10 mouse cellular contexts compared by ENCODE assay signal in the genomic region with DNA sequence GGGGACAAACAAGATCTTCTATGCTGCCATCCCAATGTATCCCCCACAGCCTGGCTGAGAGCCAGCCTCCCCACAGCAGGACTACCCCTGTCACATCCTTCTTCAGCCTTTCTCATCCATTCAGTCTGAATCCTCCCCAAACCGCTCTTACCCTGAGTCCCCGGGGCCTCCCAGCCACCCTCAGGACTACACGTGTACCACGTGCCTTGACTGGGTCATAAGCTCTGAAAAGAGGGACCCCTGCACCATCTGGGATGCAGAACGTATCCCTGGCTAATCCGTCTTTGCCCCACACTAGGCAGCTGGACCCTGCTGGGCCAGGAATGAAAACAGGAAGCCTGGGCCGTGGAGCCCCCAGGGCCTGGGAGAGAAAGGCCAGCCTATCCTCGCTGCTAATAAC. TPM values are rescaled to one million over a fixed set of nuclear protein-coding genes. Genes with fewer than 3 reads are reported as not detected.
A peak's percentile ranks its signal among the peaks of the same experiment; 100 is the strongest.
DNase-seq lines count a peak whose midpoint lies in the region; ATAC-seq lines count a peak whose summit lies in the region.
"Had no signal": no experiment of that assay in that cellular context is flagged by ENCODE, and none has a peak within 500 bp of the region (broad histone marks: within the 10 kb centered on the region; RNA-seq: fewer than 3 reads in every experiment).

No protein-coding gene starts in this region.

- H3K27ac ChIP-seq in heart, embryonic 12.5 days (ENCODE audit: poor library complexity, severe bottlenecking): peak overlapping the region; percentile 2
- H3K27ac ChIP-seq in hindbrain, embryonic 12.5 days: peak overlapping the region; percentile 79
- H3K27ac ChIP-seq in midbrain, embryonic 16.5 days (ENCODE audit: low read length): 0 out of 2 replicates have a peak overlapping the region, but pooled peaks have one; percentile 51
- H3K27ac ChIP-seq: left cerebral cortex, adult 2 months had no signal

- no peak overlapping the region for H3K4me2 ChIP-seq in heart, embryonic 12.5 days
- no peak overlapping the region for H3K4me2 ChIP-seq in hindbrain, embryonic 12.5 days (replicated peaks)
- no peak overlapping the region for H3K4me2 ChIP-seq in midbrain, embryonic 16.5 days (ENCODE audit: low read length)

- peak overlapping the region; percentile 24; the same call in 1 of the 2 replicates for H3K9ac ChIP-seq in heart, embryonic 12.5 days
- no peak overlapping the region for H3K9ac ChIP-seq in hindbrain, embryonic 12.5 days
- no peak overlapping the region for H3K9ac ChIP-seq in midbrain, embryonic 16.5 days (ENCODE audit: low read depth, low read length)

- intact Hi-C loops in heart, postnatal 10 days (cut with DNase I): no loop called here

- no peaks in the 10 kb centered on the region for H3K9me3 ChIP-seq in heart, embryonic 12.5 days (replicated peaks)
- no peaks in the 10 kb centered on the region for H3K9me3 ChIP-seq in hindbrain, embryonic 12.5 days (replicated peaks)
- H3K9me3 ChIP-seq in midbrain, embryonic 16.5 days (replicated peaks; ENCODE audit: control insufficient read depth, low read length, poor library complexity, severe bottlenecking): no peaks in the 10 kb centered on the region

- peak; percentile 27; the same call in 1 of the 2 replicates for ATAC-seq in heart, embryonic 12.5 days (ENCODE audit: insufficient number of reproducible peaks, low FRiP score)
- ATAC-seq in hindbrain, embryonic 12.5 days (ENCODE audit: low FRiP score): peak; percentile 90
- peak; percentile 78 for ATAC-seq in midbrain, embryonic 16.5 days
- no peak for ATAC-seq in erythroid progenitor cell, adult 5-6 weeks (replicated peaks; ENCODE audit: low FRiP score, poor library complexity, severe bottlenecking)

- no peaks in the 10 kb centered on the region for H3K27me3 ChIP-seq in heart, embryonic 12.5 days (replicated peaks)
- H3K27me3 ChIP-seq in hindbrain, embryonic 12.5 days: no peaks in the 10 kb centered on the region
- H3K27me3 ChIP-seq in midbrain, embryonic 16.5 days (ENCODE audit: control insufficient read depth, insufficient read depth, low read depth, low read length): no peaks in the 10 kb centered on the region

- H3K36me3 ChIP-seq in heart, embryonic 12.5 days: peaks cover 35% of the 10 kb centered on the region
- peaks cover 29% of the 10 kb centered on the region for H3K36me3 ChIP-seq in hindbrain, embryonic 12.5 days
- 0 out of 2 replicates have a peak, but pooled peaks cover 2% of the 10 kb centered on the region for H3K36me3 ChIP-seq in midbrain, embryonic 16.5 days (ENCODE audit: control insufficient read depth, insufficient read depth, low read length)

- no peak for DNase-seq in heart, postnatal 10 days
- peak; percentile 60 for DNase-seq in embryo, embryonic 10.5 days (ENCODE audit: low spot score)
- DNase-seq in layer of hippocampus, adult 9-10 months (ENCODE audit: low spot score): no peak
- no peak for DNase-seq in ovary, postnatal 14 days (ENCODE audit: low spot score)

- WGBS in heart, embryonic 12.5 days: 31% methylated on average over 8 of the region's 8 CpGs
- 6% methylated on average over 8 of the region's 8 CpGs for WGBS in hindbrain, embryonic 12.5 days
- 5% methylated on average over 8 of the region's 8 CpGs for WGBS in midbrain, embryonic 16.5 days

- peaks cover 45% of the 10 kb centered on the region for H3K4me1 ChIP-seq in heart, embryonic 12.5 days (replicated peaks)
- H3K4me1 ChIP-seq in hindbrain, embryonic 12.5 days: peaks cover 31% of the 10 kb centered on the region
- H3K4me1 ChIP-seq in midbrain, embryonic 16.5 days (ENCODE audit: control insufficient read depth, insufficient read depth, low read length): peaks cover 5% of the 10 kb centered on the region

- H3K4me3 ChIP-seq in heart, embryonic 12.5 days: no peak overlapping the region
- H3K4me3 ChIP-seq in hindbrain, embryonic 12.5 days: no peak overlapping the region
- no peak overlapping the region for H3K4me3 ChIP-seq in midbrain, embryonic 16.5 days (ENCODE audit: low read depth, low read length)
- H3K4me3 ChIP-seq: left cerebral cortex, adult 2 months had no signal

RNA-seq across cellular contexts. Expression of a gene that starts 11.3 kb away (rescaled TPM):
- polyA plus RNA-seq in heart, embryonic 12.5 days (2016; fragmentation: Nextera tagmentation; extraction: Ambion mirVana): 19.1 and 20.7 TPM in 2 replicates
- 10 to 100 TPM; 16.5 to 18.7 TPM for total RNA-seq in heart, postnatal 10 days (2021)
- 33.7 and 35.6 TPM in 2 replicates for polyA plus RNA-seq in hindbrain, embryonic 12.5 days (2016; fragmentation: Nextera tagmentation; extraction: Ambion mirVana)
- polyA plus RNA-seq in midbrain, embryonic 16.5 days (2015; fragmentation: Nextera tagmentation; extraction: Ambion mirVana): 15.9 and 16.9 TPM in 2 replicates
- total RNA-seq in erythroid progenitor cell, adult 5-6 weeks (2015; ENCODE audit: low replicate concordance): not detected in 2 replicates
- not detected in 2 replicates for total RNA-seq in erythroid progenitor cell, adult 5-6 weeks (2017; ENCODE audit: low replicate concordance)

RNA-seq across cellular contexts. Expression of a gene that starts 20.2 kb away (rescaled TPM):
- 0.49 and 0.55 TPM in 2 replicates for polyA plus RNA-seq in heart, embryonic 12.5 days (2016; fragmentation: Nextera tagmentation; extraction: Ambion mirVana)
- total RNA-seq in heart, postnatal 10 days (2021): under 1 TPM in 1 of 2 experiments, not detected in 1; 0.07 TPM
- 1.4 and 1.9 TPM in 2 replicates for polyA plus RNA-seq in hindbrain, embryonic 12.5 days (2016; fragmentation: Nextera tagmentation; extraction: Ambion mirVana)
- polyA plus RNA-seq in midbrain, embryonic 16.5 days (2015; fragmentation: Nextera tagmentation; extraction: Ambion mirVana): 1.5 and 1.9 TPM in 2 replicates
- 0.36 TPM in 1 of 2 replicates, not detected in the other for total RNA-seq in erythroid progenitor cell, adult 5-6 weeks (2015; ENCODE audit: low replicate concordance)
- not detected in 2 replicates for total RNA-seq in erythroid progenitor cell, adult 5-6 weeks (2017; ENCODE audit: low replicate concordance)
- total RNA-seq: megakaryocyte, adult 5-6 weeks had no signal

RNA-seq across cellular contexts. Expression of a gene that starts 29.5 kb away (rescaled TPM):
- 14.3 and 15.3 TPM in 2 replicates for polyA plus RNA-seq in heart, embryonic 12.5 days (2016; fragmentation: Nextera tagmentation; extraction: Ambion mirVana)
- total RNA-seq in heart, postnatal 10 days (2021): 1 to 10 TPM; 1.5 to 3.7 TPM
- polyA plus RNA-seq in hindbrain, embryonic 12.5 days (2016; fragmentation: Nextera tagmentation; extraction: Ambion mirVana): 13.8 and 14.9 TPM in 2 replicates
- polyA plus RNA-seq in midbrain, embryonic 16.5 days (2015; fragmentation: Nextera tagmentation; extraction: Ambion mirVana): 2.9 and 3.7 TPM in 2 replicates
- 1.8 TPM in 1 of 2 replicates, not detected in the other for total RNA-seq in erythroid progenitor cell, adult 5-6 weeks (2015; ENCODE audit: low replicate concordance)
- 1.9 TPM in 1 of 2 replicates, not detected in the other for total RNA-seq in erythroid progenitor cell, adult 5-6 weeks (2017; ENCODE audit: low replicate concordance)

Comparison
In these comparisons a context has a peak if more than half of its experiments do, and no peak if none do; other contexts are left out.
1. H3K27ac ChIP-seq: peak in every context shown above with its lines; median percentile 79 in hindbrain, embryonic 12.5 days; 51 in midbrain, embryonic 16.5 days; 2 in heart, embryonic 12.5 days.